Mouse (Mus musculus): ENCODE measurements at regions not wholly inside any gene's neighbourhood (a gene's known extent, or its start where the extent isn't known, plus 50 kb on each side); places are given as distances from the start of the nearest gene placed in this dataset.

DNA sequence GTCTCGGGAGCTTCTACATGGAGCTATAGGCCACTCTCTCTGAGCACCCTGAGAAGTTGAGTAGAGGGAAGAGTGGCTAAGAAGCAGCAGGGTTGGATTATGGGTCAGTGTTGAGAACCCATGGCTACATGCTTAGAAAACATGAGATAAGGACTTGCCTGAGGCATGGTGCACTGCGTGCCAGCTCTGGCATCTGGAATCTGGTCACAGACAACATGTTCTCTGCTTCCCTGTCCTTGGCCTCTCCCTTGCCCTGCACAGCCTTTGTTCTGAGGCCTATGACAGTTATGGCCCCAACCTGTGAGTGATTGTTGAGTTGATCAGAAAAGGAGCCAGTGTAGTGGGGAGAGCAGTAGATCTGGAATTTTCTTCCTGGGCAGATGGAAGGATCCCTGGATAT, 409.1 kb upstream of the Cdh4 start:
- TF ChIP-seq POLR2A (IDR thresholded peaks at IDR 0.05; ENCODE audit: extremely low read depth, insufficient read depth, low read length) (no peak), CTCF (IDR thresholded peaks at IDR 0.05; ENCODE audit: low read depth, low read length) (no peak)

Data from liver, adult 2 months (tissue).